Mouse (Mus musculus) stomach, postnatal 0 days (tissue): Measurements from ENCODE around the gene Gpr155. TPM values are rescaled to one million over a fixed set of nuclear protein-coding genes. Genes with fewer than 3 reads are reported as not detected.

Source experiments
- ATAC-seq: fragments of 200-750 bp; cut with Nextera tagmentation; 2 replicates; pipeline ENCODE4 v1.8.0; 2017; ENCODE audit not compliant: low FRiP score, low TSS enrichment
- DNase-seq: peaks from one replicate; pipeline ENCODE4 v3.0.0-alpha.2; 2016; ENCODE audit warnings: low spot score
- H3K27ac ChIP-seq: fragments of 300-500 bp; sonication (generic); replicated peaks from 2 replicates; pipeline ENCODE4 v1.5.1; 2014; ENCODE audit warnings: mild to moderate bottlenecking, control low read depth
- H3K27me3 ChIP-seq: fragments of 300-500 bp; sonication (generic); 2 replicates; pipeline ENCODE4 v1.6.1; 2014; ENCODE audit warnings: low read length; ENCODE audit not compliant: control insufficient read depth, insufficient read depth
- H3K36me3 ChIP-seq: fragments of 300-500 bp; sonication (generic); 2 replicates; pipeline ENCODE4 v1.6.1; 2014; ENCODE audit warnings: low read length, mixed read lengths; ENCODE audit not compliant: control insufficient read depth, insufficient read depth
- H3K4me1 ChIP-seq: fragments of 300-500 bp; sonication (generic); replicated peaks from 2 replicates; pipeline ENCODE4 v1.6.1; 2014; ENCODE audit warnings: antibody characterized with exemption; ENCODE audit not compliant: control insufficient read depth, insufficient read depth
- H3K4me2 ChIP-seq: fragments of 300-500 bp; sonication (generic); replicated peaks from 2 replicates; pipeline ENCODE4 v1.6.1; 2014; ENCODE audit warnings: low read depth, mild to moderate bottlenecking, control low read depth, moderate library complexity
- H3K4me3 ChIP-seq: fragments of 300-500 bp; sonication (generic); 2 replicates; pipeline ENCODE4 v1.5.1; 2014; ENCODE audit warnings: low read depth, low read length, control low read depth
- H3K9ac ChIP-seq: fragments of 300-500 bp; sonication (generic); 2 replicates; pipeline ENCODE4 v1.6.1; 2014; ENCODE audit warnings: mild to moderate bottlenecking, low read length, control low read depth, mixed read lengths
- H3K9me3 ChIP-seq: fragments of 300-500 bp; sonication (generic); 2 replicates; pipeline ENCODE4 v1.6.1; 2016; ENCODE audit warnings: low read length; ENCODE audit not compliant: control insufficient read depth
- CTCF ChIP-seq: IDR thresholded peaks from 2 replicates; pipeline ENCODE4 v1.5.1; 2016; ENCODE audit warnings: antibody characterized with exemption, low read depth, mild to moderate bottlenecking, moderate library complexity
- EP300 ChIP-seq: optimal IDR thresholded peaks from 2 replicates; pipeline ENCODE3; 2016; ENCODE audit warnings: antibody characterized with exemption
- WGBS: fragments of 180-500 bp; shearing (Covaris S2); extraction: QIAGEN DNeasy Blood & Tissue Kit; methylation state at CpG from one replicate; pipeline ENCODE4 v1.1.7; 2014; 5-methylcytosine and 5-hydroxymethylcytosine counted together
- polyA plus RNA-seq: library from polyadenylated mRNA; unstranded; fragments of >200 nt; fragmentation: Nextera tagmentation; extraction: Ambion mirVana; gene quantifications from 2 replicates; pipeline ENCODE4 v1.2.1, GENCODE M21; 2015

Gene Gpr155
- polyA plus RNA-seq, 1 experiment from 2014 or later = 11.8 TPM

DNA sequence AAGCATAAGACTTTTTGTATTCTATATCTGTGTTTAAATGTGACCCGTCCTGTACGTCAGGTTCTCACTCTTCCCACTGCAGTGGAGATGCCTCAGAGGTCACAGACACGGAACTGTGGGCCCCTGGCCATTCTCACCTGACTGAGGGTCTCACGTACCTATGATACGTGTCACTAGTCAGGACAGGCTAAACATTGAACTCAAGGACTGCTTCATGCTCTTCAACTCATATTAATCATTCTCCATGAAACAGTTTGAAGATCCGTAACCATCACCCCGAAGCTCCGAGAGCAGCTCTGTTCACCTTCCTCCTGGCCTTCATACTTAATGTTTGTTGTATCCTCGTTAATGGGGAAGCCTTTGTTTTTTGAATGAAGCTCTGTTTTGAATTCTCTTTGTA is 68.9 kb downstream of the Gpr155 start:
- no peaks in the 10 kb centered on the region for H3K9me3 ChIP-seq
- no peak overlapping the region for H3K4me3 ChIP-seq
- H3K27ac ChIP-seq = no peak overlapping the region
- no peaks in the 10 kb centered on the region for H3K4me1 ChIP-seq
- no peak for TF ChIP-seq CTCF
- TF ChIP-seq EP300 = no peak
- DNase-seq (no peak), ATAC-seq (no peak)
- WGBS = 88% methylated on average over 9 of the region's 9 CpGs
- H3K36me3 ChIP-seq = no peaks in the 10 kb centered on the region
- no peak overlapping the region for H3K9ac ChIP-seq
- no peak overlapping the region for H3K4me2 ChIP-seq
- H3K27me3 ChIP-seq = no peaks in the 10 kb centered on the region

DNA sequence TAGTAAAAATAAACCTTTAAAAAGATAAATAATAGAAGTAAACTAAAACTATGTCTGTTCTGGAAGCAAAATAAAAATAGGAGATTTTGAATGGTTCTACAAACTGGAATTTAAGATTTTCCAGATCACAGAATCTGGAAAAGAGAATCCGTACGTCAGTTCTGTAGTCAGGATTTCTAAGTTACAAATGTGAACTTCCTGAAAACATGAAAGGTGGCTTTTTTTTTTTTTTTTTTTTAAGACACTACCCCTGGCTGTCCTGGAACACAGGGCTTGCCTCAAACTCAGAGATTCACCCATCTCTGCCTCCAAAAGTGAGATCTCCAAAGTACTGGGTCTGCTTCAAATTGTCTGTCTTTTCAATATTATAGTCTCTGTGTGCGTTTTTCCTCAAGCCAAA is 72.1 kb downstream of the Gpr155 start:
- Histone ChIP-seq H3K4me1 (0 out of 2 replicates have a peak, but pooled peaks cover 2% of the 10 kb centered on the region), H3K4me2 (no peak overlapping the region), H3K9ac (no peak overlapping the region), H3K4me3 (no peak overlapping the region), H3K36me3 (no peaks in the 10 kb centered on the region; the same call in 1 of the 2 replicates), H3K27me3 (no peaks in the 10 kb centered on the region), H3K27ac (no peak overlapping the region), H3K9me3 (no peaks in the 10 kb centered on the region)
- DNase-seq (no peak), ATAC-seq (no peak)
- TF ChIP-seq CTCF (no peak), EP300 (no peak)
- WGBS = 91% methylated on average over 3 of the region's 3 CpGs

DNA sequence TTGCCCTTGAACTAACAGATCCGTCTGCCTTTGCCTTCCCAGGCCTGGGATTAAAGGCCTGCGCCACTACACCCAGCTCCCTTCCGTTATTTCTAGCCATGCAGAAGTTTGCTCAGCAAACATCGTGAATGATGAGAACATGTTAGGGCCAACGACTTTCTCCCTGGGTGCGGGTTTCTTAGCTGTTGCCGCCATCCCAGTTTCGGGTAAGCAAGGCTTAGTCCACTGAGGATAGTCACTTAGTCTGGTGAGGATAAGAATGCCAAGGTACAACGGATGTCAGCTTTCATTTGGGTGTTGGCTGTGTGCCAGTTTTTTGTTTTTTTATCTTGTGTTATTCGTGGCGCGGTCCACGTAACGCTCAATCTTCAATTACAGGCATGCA is 73.3 kb downstream of the Gpr155 start:
- H3K36me3 ChIP-seq = peaks cover 3% of the 10 kb centered on the region; the same call in 1 of the 2 replicates
- peak overlapping the region; percentile 81 for H3K27ac ChIP-seq
- TF ChIP-seq CTCF = no peak
- no peak for TF ChIP-seq EP300
- WGBS = 16% methylated on average over 14 of the region's 14 CpGs
- H3K4me2 ChIP-seq = peak overlapping the region; percentile 63
- 0 out of 2 replicates have a peak, but pooled peaks cover 2% of the 10 kb centered on the region for H3K4me1 ChIP-seq
- peak; percentile 38 for DNase-seq
- H3K9me3 ChIP-seq = no peaks in the 10 kb centered on the region
- H3K9ac ChIP-seq = peak overlapping the region; percentile 47; the same call in 1 of the 2 replicates
- H3K4me3 ChIP-seq = peak overlapping the region; percentile 81
- peak; percentile 60 for ATAC-seq
- H3K27me3 ChIP-seq = no peaks in the 10 kb centered on the region

GRCm38 (mm10) chr2:73312152-73313116 is 73.9 kb downstream of the Gpr155 start, which contains the start of the genes Scrn3 and Cir1:
Gene Scrn3 (plus strand): TSS chr2:73312601.
Gene Cir1 (minus strand): TSS chr2:73312701.
- Histone ChIP-seq H3K27me3 (no peaks in the 10 kb centered on the region), H3K36me3 (peaks cover 3% of the 10 kb centered on the region; the same call in 1 of the 2 replicates), H3K4me3 (peak within 1 kb of the TSS; percentile 81), H3K4me2 (peak within 1 kb of the TSS; percentile 76), H3K27ac (peak within 1 kb of the TSS; percentile 81), H3K9ac (peak within 1 kb of the TSS; percentile 87), H3K9me3 (no peaks in the 10 kb centered on the region), H3K4me1 (0 out of 2 replicates have a peak, but pooled peaks cover 2% of the 10 kb centered on the region)
- peak; percentile 98 for ATAC-seq
- peak; percentile 95 for DNase-seq
- WGBS = under 1% methylated on average over 64 of the region's 64 CpGs
- TF ChIP-seq CTCF (no peak), EP300 (no peak)

GRCm38 (mm10) chr2:73306006-73306405 is 80.4 kb downstream of the Gpr155 start:
- Histone ChIP-seq H3K4me1 (no peaks in the 10 kb centered on the region), H3K27ac (no peak overlapping the region), H3K4me2 (no peak overlapping the region), H3K4me3 (no peak overlapping the region), H3K36me3 (peaks cover 16% of the 10 kb centered on the region), H3K9ac (no peak overlapping the region), H3K27me3 (no peaks in the 10 kb centered on the region), H3K9me3 (no peaks in the 10 kb centered on the region)
- WGBS = 92% methylated on average over 7 of the region's 7 CpGs
- no peak for ATAC-seq
- TF ChIP-seq EP300 = no peak
- TF ChIP-seq CTCF = no peak
- no peak for DNase-seq

DNA sequence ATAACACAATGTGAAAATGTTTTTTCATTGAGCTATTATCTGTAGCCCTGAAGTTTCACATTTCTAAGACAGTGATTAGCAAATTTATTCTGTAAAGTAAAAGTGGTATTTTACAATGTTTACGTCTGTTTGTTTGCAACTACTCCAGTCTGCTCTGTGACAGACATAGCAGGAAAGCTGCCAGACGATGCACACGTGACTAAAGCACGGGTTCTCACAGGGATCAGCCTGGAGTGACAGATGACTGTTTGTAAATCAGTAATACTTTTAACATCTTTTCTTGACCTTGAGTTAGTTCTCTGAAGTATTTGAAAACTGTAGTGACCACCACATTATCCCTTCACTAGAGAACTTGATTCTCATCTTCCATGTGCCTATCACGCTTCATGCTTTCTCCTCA is 81.9 kb downstream of the Gpr155 start:
- Histone ChIP-seq H3K9ac (no peak overlapping the region), H3K36me3 (peaks cover 16% of the 10 kb centered on the region), H3K4me3 (no peak overlapping the region), H3K4me1 (no peaks in the 10 kb centered on the region), H3K27me3 (no peaks in the 10 kb centered on the region), H3K27ac (no peak overlapping the region), H3K4me2 (no peak overlapping the region), H3K9me3 (no peaks in the 10 kb centered on the region)
- ATAC-seq = no peak
- WGBS = 78% methylated on average over 5 of the region's 5 CpGs
- TF ChIP-seq CTCF = no peak
- TF ChIP-seq EP300 = no peak
- DNase-seq = no peak
